ENCODE assay signal across 17 mouse cellular contexts in the genomic region with DNA sequence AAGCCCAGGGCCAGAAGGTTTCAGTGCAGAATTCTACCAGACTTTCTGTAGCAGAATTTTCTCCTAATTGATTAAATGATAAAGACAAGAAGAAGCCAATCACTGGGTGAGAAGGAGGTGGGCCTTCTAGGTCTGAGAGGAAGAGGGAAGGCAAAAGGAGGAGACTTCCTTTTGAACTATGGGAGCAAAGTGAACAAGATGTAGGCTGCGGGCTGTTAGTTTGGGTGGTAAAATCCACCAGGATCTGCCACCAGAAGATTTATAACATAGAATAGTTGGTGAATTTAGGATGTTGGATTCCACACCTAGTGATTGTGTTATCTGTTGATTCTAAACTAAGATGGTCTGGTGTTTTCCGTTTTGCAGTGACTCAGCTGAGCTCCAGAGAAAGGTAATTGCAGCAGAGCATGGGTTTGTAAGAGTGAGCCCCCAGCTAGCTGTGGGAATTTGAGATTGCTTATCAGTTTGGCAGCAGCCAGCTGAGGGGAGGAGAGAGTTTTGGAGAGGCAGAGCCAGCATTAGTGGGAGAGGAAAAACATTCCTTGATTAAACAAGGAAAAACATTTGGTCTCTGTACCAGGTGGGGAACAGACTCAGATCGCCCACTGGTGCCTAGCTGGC. TPM values are rescaled to one million over a fixed set of nuclear protein-coding genes. Genes with fewer than 3 reads are reported as not detected.
DNase-seq lines count a peak whose midpoint lies in the region; ATAC-seq and TF ChIP-seq lines count a peak whose summit lies in the region.
"Had no signal": no experiment of that assay in that cellular context is flagged by ENCODE, and none has a peak within 500 bp of the region (broad histone marks: within the 10 kb centered on the region; RNA-seq: fewer than 3 reads in every experiment).

No protein-coding gene starts in this region.

- ATAC-seq in erythroblast, adult 5-6 weeks (replicated peaks; ENCODE audit: low FRiP score, poor library complexity, severe bottlenecking), result peak; percentile 52; the same call in 1 of the 2 replicates
- ATAC-seq in liver, postnatal 0 days, result peak; percentile 33; the same call in 1 of the 2 replicates
- ATAC-seq: forebrain, postnatal 0 days had no signal

- no peak for TF ChIP-seq CTCF in thymus, adult 2 months (IDR thresholded peaks at IDR 0.05; ENCODE audit: borderline replicate concordance, control insufficient read depth, extremely low read depth, insufficient read depth, low read length, poor library complexity)
- no peak for TF ChIP-seq CTCF in liver, postnatal 0 days (IDR thresholded peaks at IDR 0.05; ENCODE audit: low read depth)

- H3K9ac ChIP-seq in liver, postnatal 0 days (replicated peaks), result no peak overlapping the region
- H3K9ac ChIP-seq: embryonic facial prominence, embryonic 12.5 days; forebrain, postnatal 0 days; hindbrain, embryonic 15.5 days had no signal

- 85% methylated on average over 3 of the region's 3 CpGs for WGBS in thymus, adult 2 months
- WGBS in liver, postnatal 0 days (ENCODE audit: insufficient replicate concordance), result 57% methylated on average over 3 of the region's 3 CpGs

- TF ChIP-seq EP300 in liver, postnatal 0 days (IDR thresholded peaks at IDR 0.05; ENCODE audit: low read depth), result peak; percentile 51

- H3K9me3 ChIP-seq in liver, postnatal 0 days (ENCODE audit: low read length), result no peaks in the 10 kb centered on the region
- H3K9me3 ChIP-seq: embryonic facial prominence, embryonic 12.5 days; hindbrain, embryonic 15.5 days had no signal

- no peak overlapping the region for H3K4me2 ChIP-seq in liver, postnatal 0 days (ENCODE audit: low read depth, low read length)
- H3K4me2 ChIP-seq: embryonic facial prominence, embryonic 12.5 days; hindbrain, embryonic 15.5 days had no signal

- H3K27ac ChIP-seq in thymus, adult 2 months (ENCODE audit: control insufficient read depth, insufficient read depth, low read length), result peak overlapping the region; percentile 51; the same call in 1 of the 2 replicates
- H3K27ac ChIP-seq in liver, postnatal 0 days (ENCODE audit: low read depth), result no peak overlapping the region
- H3K27ac ChIP-seq: embryonic facial prominence, embryonic 12.5 days; hindbrain, embryonic 15.5 days; macrophage had no signal

- no peak for TF ChIP-seq POLR2A in thymus, adult 2 months (IDR thresholded peaks at IDR 0.05; ENCODE audit: control insufficient read depth, extremely low read depth, insufficient read depth, low read length, poor library complexity)

- no peak overlapping the region for H3K4me3 ChIP-seq in thymus, adult 2 months (ENCODE audit: control insufficient read depth, insufficient read depth, low read length)
- no peak overlapping the region for H3K4me3 ChIP-seq in liver, postnatal 0 days (ENCODE audit: low read depth, low read length)
- H3K4me3 ChIP-seq: embryonic facial prominence, embryonic 12.5 days; hindbrain, embryonic 15.5 days had no signal

- no peaks in the 10 kb centered on the region; the same call in 1 of the 2 replicates for H3K27me3 ChIP-seq in thymus, adult 2 months (ENCODE audit: control insufficient read depth, insufficient read depth, low read length)
- no peaks in the 10 kb centered on the region for H3K27me3 ChIP-seq in liver, postnatal 0 days (ENCODE audit: insufficient read depth, low read length)
- H3K27me3 ChIP-seq: embryonic facial prominence, embryonic 12.5 days; hindbrain, embryonic 15.5 days had no signal

- DNase-seq in thymus, adult 2 months, result no peak
- no peak for DNase-seq in thymus, postnatal 0 days (ENCODE audit: low spot score)
- no peak for DNase-seq in liver, postnatal 0 days
- no peak for DNase-seq in T-cell, adult 2 months (ENCODE audit: low spot score)
- no peak for DNase-seq in adrenal gland, adult 2 months
- DNase-seq in layer of hippocampus, adult 9-11 months, result no peak
- DNase-seq: cerebellum, postnatal 36 days; forebrain, postnatal 0 days; kidney, adult 9 months; left cerebral cortex, postnatal 4 days had no signal

- H3K4me1 ChIP-seq in thymus, adult 2 months (replicated peaks; ENCODE audit: control insufficient read depth, insufficient read depth, low read length), result peaks cover 7% of the 10 kb centered on the region
- peaks cover 26% of the 10 kb centered on the region for H3K4me1 ChIP-seq in liver, postnatal 0 days (ENCODE audit: insufficient read depth)
- H3K4me1 ChIP-seq: embryonic facial prominence, embryonic 12.5 days; hindbrain, embryonic 15.5 days had no signal

- H3K36me3 ChIP-seq in thymus, adult 2 months (ENCODE audit: control insufficient read depth, insufficient read depth, low read length), result no peaks in the 10 kb centered on the region
- no peaks in the 10 kb centered on the region for H3K36me3 ChIP-seq in liver, postnatal 0 days (replicated peaks; ENCODE audit: insufficient read depth, low read length)
- H3K36me3 ChIP-seq: embryonic facial prominence, embryonic 12.5 days; G1E; hindbrain, embryonic 15.5 days had no signal

RNA-seq across cellular contexts. Expression of gene Clec2d, which starts 39.6 kb away (rescaled TPM):
- polyA plus RNA-seq in thymus, adult 2 months (2012; rRNA removed), result 43.1 and 91.5 TPM in 2 replicates
- polyA plus RNA-seq in thymus, postnatal 0 days (2015; fragmentation: Nextera tagmentation; extraction: Ambion mirVana), result 2.9 and 3.1 TPM in 2 replicates
- total RNA-seq in erythroblast, adult 5-6 weeks (2015; ENCODE audit: low replicate concordance), result 4.2 and 9.0 TPM in 2 replicates
- total RNA-seq in erythroblast, adult 5-6 weeks (2017; ENCODE audit: low replicate concordance), result 37.6 and 44.3 TPM in 2 replicates
- polyA plus RNA-seq in liver, postnatal 0 days (2015; fragmentation: Nextera tagmentation; extraction: Ambion mirVana), result 2.3 and 3.0 TPM in 2 replicates
- total RNA-seq in adrenal gland, adult 2 months (2021), result 10 to 100 TPM; 44.0 to 49.6 TPM
- 2.7 and 3.3 TPM in 2 replicates for polyA plus RNA-seq in adrenal gland, adult 2 months (2012; rRNA removed)
- total RNA-seq: G1E had no signal
- polyA plus RNA-seq: forebrain, postnatal 0 days; G1E had no signal

RNA-seq across cellular contexts. Expression of gene Cd69, which starts 55.2 kb away (rescaled TPM):
- polyA plus RNA-seq in thymus, adult 2 months (2012; rRNA removed), result 18.0 and 22.0 TPM in 2 replicates
- polyA plus RNA-seq in thymus, postnatal 0 days (2015; fragmentation: Nextera tagmentation; extraction: Ambion mirVana), result 53.2 and 58.8 TPM in 2 replicates
- total RNA-seq in erythroblast, adult 5-6 weeks (2015; ENCODE audit: low replicate concordance), result 4.2 and 17.3 TPM in 2 replicates
- 2.6 and 3.7 TPM in 2 replicates for total RNA-seq in erythroblast, adult 5-6 weeks (2017; ENCODE audit: low replicate concordance)
- polyA plus RNA-seq in liver, postnatal 0 days (2015; fragmentation: Nextera tagmentation; extraction: Ambion mirVana), result 1.0 and 1.5 TPM in 2 replicates
- under 1 TPM in 1 of 2 experiments, not detected in 1; 0.38 TPM for total RNA-seq in adrenal gland, adult 2 months (2021)
- not detected in 2 replicates for polyA plus RNA-seq in adrenal gland, adult 2 months (2012; rRNA removed)
- total RNA-seq: forebrain, postnatal 0 days; G1E; layer of hippocampus, postnatal 14 days; left cerebral cortex, postnatal 4 days had no signal
- polyA plus RNA-seq: embryonic facial prominence, embryonic 12.5 days; G1E; heart, postnatal 0 days; hindbrain, embryonic 15.5 days had no signal

Comparison
In these comparisons a context has a peak if more than half of its experiments do, and no peak if none do; other contexts are left out.
1. RNA of gene Clec2d, which starts 39.6 kb away (polyA plus RNA-seq): 43.1 to 91.5 TPM in thymus, adult 2 months; 2.9 to 3.1 TPM in thymus, postnatal 0 days, 2.7 to 3.3 TPM in adrenal gland, adult 2 months and 2.3 to 3.0 TPM in liver, postnatal 0 days; every median in the first group is over 10 times any median in the second.